Mouse (Mus musculus) right cerebral cortex, postnatal 10 days (tissue): ENCODE measurements around the gene Trappc3.

Source experiments
- DNase-seq, 2 experiments: peaks; one replicate each; pipeline ENCODE4 v3.0.0; 2021; ENCODE audit warnings: low spot score in 2 of 2

Trappc3 gene

GRCm38 (mm10) chr4:126310344-126310743, 48.2 kb downstream of the Trappc3 start:
- no peak for DNase-seq

- no peak for DNase-seq
Measured at GRCm38 (mm10) chr4:126311566-126312200, 49.6 kb downstream of the Trappc3 start.

GRCm38 (mm10) chr4:126313202-126313601, 51.1 kb downstream of the Trappc3 start:
- DNase-seq = no peak

- DNase-seq = no peak
Measured at GRCm38 (mm10) chr4:126314393-126314792, 52.3 kb downstream of the Trappc3 start.

- no peak for DNase-seq
Measured at GRCm38 (mm10) chr4:126315931-126316330, 53.8 kb downstream of the Trappc3 start.

- no peak for DNase-seq
Measured at GRCm38 (mm10) chr4:126316443-126317040, 54.4 kb downstream of the Trappc3 start.

- DNase-seq = no peak
Measured at GRCm38 (mm10) chr4:126319806-126320205, 57.7 kb downstream of the Trappc3 start.

- peak; percentile 97 to 99 for DNase-seq
Measured at GRCm38 (mm10) chr4:126321111-126321853, 59.2 kb downstream of the Trappc3 start, which contains the start of gene Adprhl2. TSS of gene Adprhl2 (minus strand) at chr4:126321703.

GRCm38 (mm10) chr4:126321854-126322511, 59.9 kb downstream of the Trappc3 start:
- DNase-seq = no peak

- DNase-seq = no peak
Measured at GRCm38 (mm10) chr4:126322646-126323045, 60.5 kb downstream of the Trappc3 start.

- DNase-seq = no peak
Measured at GRCm38 (mm10) chr4:126324861-126325260, 62.7 kb downstream of the Trappc3 start.

GRCm38 (mm10) chr4:126325281-126325861, 63.2 kb downstream of the Trappc3 start, which contains the start of gene Tekt2:
TSS of gene Tekt2 (minus strand) at chr4:126325688.
- no peak for DNase-seq
